Mouse (Mus musculus) cerebellum, postnatal 14 days (tissue): ENCODE results near the gene Usp44.
A peak's percentile ranks its signal among the peaks of the same experiment; 100 is the strongest.

Experiments
- DNase-seq, 2 experiments: peaks; one replicate each; pipeline ENCODE4 v3.0.0; 2021; ENCODE audit warnings: mixed read lengths in 2 of 2

The Usp44 gene

GRCm38 (mm10) chr10:93855126-93855525, 23.8 kb downstream of the Usp44 start:
- DNase-seq, result no peak

- no peak for DNase-seq
Measured at GRCm38 (mm10) chr10:93856095-93856494, 24.7 kb downstream of the Usp44 start.

GRCm38 (mm10) chr10:93868401-93868800, 37.0 kb downstream of the Usp44 start:
- DNase-seq, result no peak

GRCm38 (mm10) chr10:93868886-93869285, 37.5 kb downstream of the Usp44 start:
- no peak for DNase-seq

GRCm38 (mm10) chr10:93876772-93877171, 45.4 kb downstream of the Usp44 start:
- no peak for DNase-seq

- no peak for DNase-seq
Measured at GRCm38 (mm10) chr10:93878732-93879131, 47.4 kb downstream of the Usp44 start.

- no peak for DNase-seq
Measured at GRCm38 (mm10) chr10:93881918-93882317, 50.6 kb downstream of the Usp44 start.

- no peak for DNase-seq
Measured at GRCm38 (mm10) chr10:93882738-93883364, 51.5 kb downstream of the Usp44 start.

- no peak for DNase-seq
Measured at GRCm38 (mm10) chr10:93885839-93886477, 54.6 kb downstream of the Usp44 start.

- no peak for DNase-seq
Measured at GRCm38 (mm10) chr10:93888590-93888934, 57.2 kb downstream of the Usp44 start.

GRCm38 (mm10) chr10:93888935-93889578, 57.7 kb downstream of the Usp44 start:
- peak; percentile 77 to 82 for DNase-seq

- peak; percentile 90 to 92 for DNase-seq
Measured at GRCm38 (mm10) chr10:93889579-93889950, 58.2 kb downstream of the Usp44 start.

- DNase-seq, result peak; percentile 28 to 51
Measured at GRCm38 (mm10) chr10:93889976-93890375, 58.6 kb downstream of the Usp44 start.

GRCm38 (mm10) chr10:93890565-93890964, 59.2 kb downstream of the Usp44 start:
- DNase-seq, result no peak

GRCm38 (mm10) chr10:93891031-93891430, 59.7 kb downstream of the Usp44 start:
- no peak for DNase-seq

GRCm38 (mm10) chr10:93892551-93892950, 61.2 kb downstream of the Usp44 start:
- DNase-seq, result no peak

GRCm38 (mm10) chr10:93897043-93897646, 65.8 kb downstream of the Usp44 start, which contains the start of gene Metap2:
Gene Metap2 (minus strand): TSS chr10:93897093.
- DNase-seq, result no peak

- DNase-seq, result no peak
Measured at GRCm38 (mm10) chr10:93899303-93899702, 67.9 kb downstream of the Usp44 start.

- DNase-seq, result no peak
Measured at GRCm38 (mm10) chr10:93899907-93900306, 68.6 kb downstream of the Usp44 start.

GRCm38 (mm10) chr10:93907376-93907775, 76.0 kb downstream of the Usp44 start:
- DNase-seq, result no peak
